ENCODE assay signal across 17 mouse cellular contexts in the genomic region with DNA sequence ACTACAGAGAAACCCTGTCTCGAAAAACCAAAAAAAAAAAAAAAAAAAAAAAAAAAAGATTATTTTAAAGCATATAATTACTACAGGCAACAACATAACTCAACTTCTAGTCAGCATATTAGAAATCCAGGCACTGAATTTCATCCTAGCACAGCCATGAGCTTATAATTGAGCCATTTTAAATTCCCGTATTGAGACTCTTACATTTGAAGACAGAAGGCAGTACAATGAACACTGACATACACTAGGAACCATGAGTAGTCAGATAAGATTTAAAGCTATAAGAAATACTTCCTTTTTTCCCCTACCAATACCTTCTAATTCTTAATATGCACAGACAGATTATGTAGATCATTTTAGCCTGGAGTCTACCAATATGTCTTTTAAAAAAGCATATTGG.
"Had no signal": no experiment of that assay in that cellular context is flagged by ENCODE, and none has a peak within 500 bp of the region (broad histone marks: within the 10 kb centered on the region; RNA-seq: fewer than 3 reads in every experiment).

No protein-coding gene starts in this region.

- H3K36me3 ChIP-seq: neural tube, embryonic 12.5 days; neural tube, embryonic 13.5 days; neural tube, embryonic 15.5 days; stomach, embryonic 15.5 days had no signal

- H3K27ac ChIP-seq: neural tube, embryonic 12.5 days; neural tube, embryonic 13.5 days; neural tube, embryonic 15.5 days; stomach, embryonic 15.5 days; stomach, postnatal 0 days had no signal

- H3K27me3 ChIP-seq: neural tube, embryonic 12.5 days; neural tube, embryonic 13.5 days; neural tube, embryonic 15.5 days; stomach, embryonic 15.5 days had no signal

- H3K4me3 ChIP-seq: neural tube, embryonic 12.5 days; neural tube, embryonic 13.5 days; neural tube, embryonic 15.5 days; stomach, embryonic 15.5 days had no signal

- H3K9ac ChIP-seq: neural tube, embryonic 12.5 days; neural tube, embryonic 13.5 days; neural tube, embryonic 15.5 days; stomach, embryonic 15.5 days had no signal

- H3K4me2 ChIP-seq: neural tube, embryonic 12.5 days; neural tube, embryonic 13.5 days; neural tube, embryonic 15.5 days; stomach, embryonic 15.5 days had no signal

- DNase-seq: retina, postnatal 1 day; right cerebral cortex, adult 18-20 months; right cerebral cortex, postnatal 14 days; right cerebral cortex, postnatal 25 days; right cerebral cortex, postnatal 4 days; spleen, adult 18-20 months; thymus, adult 18-20 months; thymus, adult 2 months; thymus, postnatal 14 days; thymus, postnatal 25 days; thymus, postnatal 36 days; thymus, postnatal 4 days had no signal

- H3K9me3 ChIP-seq: neural tube, embryonic 12.5 days; neural tube, embryonic 13.5 days; neural tube, embryonic 15.5 days; stomach, embryonic 15.5 days had no signal

- H3K4me1 ChIP-seq: neural tube, embryonic 12.5 days; stomach, embryonic 15.5 days had no signal
